ENCODE assay signal across 20 mouse cellular contexts in genomic region chr12:33284344-33284936, GRCm38 (mm10).
DNase-seq lines count a peak whose midpoint lies in the region; ATAC-seq and TF ChIP-seq lines count a peak whose summit lies in the region.
"Had no signal": no experiment of that assay in that cellular context is flagged by ENCODE, and none has a peak within 500 bp of the region (broad histone marks: within the 10 kb centered on the region; RNA-seq: fewer than 3 reads in every experiment).

No protein-coding gene starts in this region.

- peaks cover 40% of the 10 kb centered on the region for H3K4me1 ChIP-seq in midbrain, embryonic 10.5 days
- peaks cover 38% of the 10 kb centered on the region for H3K4me1 ChIP-seq in midbrain, embryonic 13.5 days (replicated peaks)
- peaks cover 31 to 35% of the 10 kb centered on the region in 2 experiments for H3K4me1 ChIP-seq in CH12.LX (ENCODE audit: control insufficient read depth in 1 of 2, insufficient read depth in 2 of 2)

- no peak overlapping the region for H3K4me3 ChIP-seq in midbrain, embryonic 10.5 days
- H3K4me3 ChIP-seq in midbrain, embryonic 13.5 days (replicated peaks): no peak overlapping the region
- H3K4me3 ChIP-seq in CH12.LX (replicated peaks in 1 of 3; ENCODE audit: low read depth in 2 of 3, low read length in 2 of 3, poor library complexity in 1 of 3): no peak overlapping the region
- H3K4me3 ChIP-seq: embryonic facial prominence, embryonic 10.5 days; erythroblast, embryonic 14.5 days; forebrain, embryonic 10.5 days; heart, embryonic 12.5 days; hindbrain, embryonic 10.5 days had no signal

- no peak overlapping the region for H3K9ac ChIP-seq in midbrain, embryonic 13.5 days (replicated peaks)
- H3K9ac ChIP-seq in CH12.LX (ENCODE audit: insufficient read depth, low read depth): peak overlapping the region; percentile 39; the same call in 1 of the 2 replicates
- H3K9ac ChIP-seq: heart, embryonic 12.5 days; hindbrain, embryonic 14.5 days had no signal

- WGBS in midbrain, embryonic 10.5 days: 75% methylated on average over 8 of the region's 8 CpGs
- WGBS in midbrain, embryonic 13.5 days: 84% methylated on average over 8 of the region's 8 CpGs

- H3K79me2 ChIP-seq in CH12.LX (replicated peaks; ENCODE audit: control insufficient read depth, extremely low read depth, insufficient read depth, poor library complexity, severe bottlenecking): no peaks in the 10 kb centered on the region

- H3K27ac ChIP-seq in midbrain, embryonic 10.5 days (replicated peaks): 0 out of 2 replicates have a peak overlapping the region, but pooled peaks have one; percentile 57
- H3K27ac ChIP-seq in midbrain, embryonic 13.5 days: no peak overlapping the region
- H3K27ac ChIP-seq in CH12.LX (ENCODE audit: insufficient read depth, low read depth): peak overlapping the region; percentile 42; the same call in 1 of the 2 replicates
- H3K27ac ChIP-seq: embryonic facial prominence, embryonic 10.5 days; hindbrain, embryonic 14.5 days had no signal

- in situ Hi-C loops in CH12.LX (cut with MboI; ENCODE audit: low pct_ligation_motif_present, low pct_unique_long_range_greater_than_20kb, low sequenced_read_pairs): no loop called here

- no peaks in the 10 kb centered on the region for H3K9me3 ChIP-seq in midbrain, embryonic 10.5 days (replicated peaks)
- no peaks in the 10 kb centered on the region for H3K9me3 ChIP-seq in midbrain, embryonic 13.5 days
- H3K9me3 ChIP-seq in CH12.LX (replicated peaks; ENCODE audit: low read length): no peaks in the 10 kb centered on the region
- H3K9me3 ChIP-seq: embryonic facial prominence, embryonic 10.5 days; forebrain, embryonic 10.5 days; heart, embryonic 12.5 days; hindbrain, embryonic 10.5 days had no signal

- dilution Hi-C loops in CH12.LX (cut with MboI; ENCODE audit: extremely low pct_ligation_motif_present, extremely low pct_unique_long_range_greater_than_20kb, low sequenced_read_pairs): no loop called here

- TF ChIP-seq EP300 in CH12.LX (IDR thresholded peaks at IDR 0.05; ENCODE audit: low read length): no peak

- no peak; the same call in none of the 2 replicates for TF ChIP-seq RAD21 in CH12.LX (IDR thresholded peaks at IDR 0.05; ENCODE audit: low read depth, low read length)

- H3K4me2 ChIP-seq in midbrain, embryonic 13.5 days (replicated peaks): no peak overlapping the region
- peak overlapping the region; percentile 89 for H3K4me2 ChIP-seq in CH12.LX (ENCODE audit: insufficient read depth, low read depth, poor library complexity, severe bottlenecking)
- H3K4me2 ChIP-seq: heart, embryonic 12.5 days; hindbrain, embryonic 14.5 days had no signal

- DNase-seq in midbrain, embryonic 10.5 days (ENCODE audit: low spot score): no peak
- DNase-seq in CH12.LX (ENCODE audit: extremely low read depth): peak; percentile 41
- no peak for DNase-seq in urinary bladder, postnatal 4 days (ENCODE audit: low spot score in 2 of 2)
- DNase-seq in frontal cortex, postnatal 25 days (ENCODE audit: low spot score in 2 of 2): no peak
- DNase-seq: adrenal gland, postnatal 10 days; cerebellum, adult 11 months; cerebellum, adult 8-10 months; cerebellum, postnatal 36 days; gastrocnemius, postnatal 10 days; heart, adult 18-20 months had no signal

- H3K27me3 ChIP-seq in midbrain, embryonic 10.5 days (ENCODE audit: low read depth, poor library complexity, severe bottlenecking): no peaks in the 10 kb centered on the region
- no peaks in the 10 kb centered on the region for H3K27me3 ChIP-seq in midbrain, embryonic 13.5 days
- H3K27me3 ChIP-seq in CH12.LX (replicated peaks): no peaks in the 10 kb centered on the region
- H3K27me3 ChIP-seq: heart, embryonic 12.5 days had no signal

- H3K36me3 ChIP-seq in midbrain, embryonic 10.5 days: no peaks in the 10 kb centered on the region
- H3K36me3 ChIP-seq in midbrain, embryonic 13.5 days: no peaks in the 10 kb centered on the region
- peaks cover 0 to 43% of the 10 kb centered on the region in 2 experiments for H3K36me3 ChIP-seq in CH12.LX (replicated peaks in 1 of 2; ENCODE audit: control insufficient read depth in 1 of 2, insufficient read depth in 1 of 2, low read length in 1 of 2)
- H3K36me3 ChIP-seq: embryonic facial prominence, embryonic 10.5 days; forebrain, embryonic 10.5 days; heart, embryonic 12.5 days; hindbrain, embryonic 10.5 days had no signal

- TF ChIP-seq CTCF in CH12.LX (conservative IDR thresholded peaks at IDR 0.05 in 1 of 2, IDR thresholded peaks at IDR 0.05 in 1 of 2; ENCODE audit: low read depth in 2 of 2, low read length in 2 of 2): peak in 1 of 2 experiments; percentile 15; a peak in 1 of 4 replicates

- TF ChIP-seq POLR2A in CH12.LX (IDR thresholded peaks at IDR 0.05; ENCODE audit: low read depth, low read length): no peak

- ATAC-seq in midbrain, embryonic 13.5 days: no peak
- ATAC-seq in inflammation-experienced regulatory T-cells, adult 6 months: peak; percentile 87
- ATAC-seq: forebrain, embryonic 14.5 days; intestine, postnatal 0 days had no signal

TF ChIP-seq in CH12.LX, 34 proteins besides CTCF, POLR2A, EP300 and RAD21:
- peak; percentile 27; the same call in 1 of the 2 replicates for TF ChIP-seq MEF2A (IDR thresholded peaks at IDR 0.05; ENCODE audit: borderline replicate concordance, low read depth, low read length)
- peak; percentile 84; the same call in 1 of the 2 replicates for TF ChIP-seq MAZ (IDR thresholded peaks at IDR 0.05; ENCODE audit: low read depth, low read length)
- TF ChIP-seq PAX5 (IDR thresholded peaks at IDR 0.05; ENCODE audit: low read length): no peak
- peak; percentile 45 for TF ChIP-seq IRF4 (IDR thresholded peaks at IDR 0.05; ENCODE audit: low read depth, low read length)
- TF ChIP-seq ETS1 (conservative IDR thresholded peaks at IDR 0.05; ENCODE audit: low read depth, low read length): 0 out of 2 replicates have a peak, but pooled peaks have one; percentile 8
- no peak for TF ChIP-seq SMC3 (IDR thresholded peaks at IDR 0.05; ENCODE audit: low read depth, low read length)
- no peak for TF ChIP-seq ZNF384 (IDR thresholded peaks at IDR 0.05; ENCODE audit: low read depth, low read length)
